Comparison of ENCODE assay signal across 18 mouse cellular contexts in the genomic region with DNA sequence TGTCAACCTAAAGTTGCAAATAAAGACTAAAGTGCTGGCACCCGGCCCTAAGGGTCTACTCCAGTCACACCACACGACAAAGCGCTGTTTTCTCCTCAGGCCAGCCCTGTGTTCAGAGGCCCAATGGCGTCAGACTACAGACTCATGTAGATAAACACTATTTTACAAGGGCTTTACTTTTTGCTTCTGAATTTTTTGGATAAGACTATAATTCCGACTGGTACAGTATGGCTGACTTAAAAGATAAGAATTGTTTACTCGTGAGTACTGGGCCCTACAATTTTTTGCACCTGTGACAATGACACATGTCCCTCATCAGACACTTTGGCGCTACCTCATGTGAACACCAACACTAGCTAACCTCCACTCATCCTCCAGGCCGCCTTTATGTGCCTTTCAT. TPM values are rescaled to one million over a fixed set of nuclear protein-coding genes. Genes with fewer than 3 reads are reported as not detected.
"Had no signal": no experiment of that assay in that cellular context is flagged by ENCODE, and none has a peak within 500 bp of the region (broad histone marks: within the 10 kb centered on the region; RNA-seq: fewer than 3 reads in every experiment).

No protein-coding gene starts in this region.

- H3K9ac ChIP-seq: limb, embryonic 12.5 days; lung, embryonic 15.5 days; midbrain, embryonic 12.5 days; neural tube, embryonic 13.5 days; stomach, embryonic 15.5 days had no signal

- ATAC-seq: hindbrain, postnatal 0 days; midbrain, embryonic 16.5 days had no signal

- H3K9me3 ChIP-seq: limb, embryonic 12.5 days; lung, embryonic 15.5 days; midbrain, embryonic 12.5 days; neural tube, embryonic 13.5 days; stomach, embryonic 15.5 days had no signal

- H3K4me3 ChIP-seq: limb, embryonic 12.5 days; lung, embryonic 15.5 days; midbrain, embryonic 12.5 days; neural tube, embryonic 13.5 days; stomach, embryonic 15.5 days had no signal

- DNase-seq: kidney, adult 2 months; kidney, postnatal 25 days; layer of hippocampus, postnatal 36 days; retina, postnatal 1 day; right cerebral cortex, postnatal 4 days; spleen, adult 18-20 months; thymus, postnatal 14 days had no signal

- H3K27ac ChIP-seq: hindbrain, postnatal 0 days; limb, embryonic 12.5 days; lung, embryonic 15.5 days; midbrain, embryonic 12.5 days; neural tube, embryonic 13.5 days; stomach, embryonic 15.5 days had no signal

- H3K27me3 ChIP-seq: limb, embryonic 12.5 days; lung, embryonic 15.5 days; midbrain, embryonic 12.5 days; neural tube, embryonic 13.5 days; stomach, embryonic 15.5 days had no signal

- H3K4me1 ChIP-seq: limb, embryonic 12.5 days; lung, embryonic 15.5 days; midbrain, embryonic 12.5 days; neural tube, embryonic 13.5 days; stomach, embryonic 15.5 days had no signal

- H3K4me2 ChIP-seq: limb, embryonic 12.5 days; lung, embryonic 15.5 days; midbrain, embryonic 12.5 days; neural tube, embryonic 13.5 days; stomach, embryonic 15.5 days had no signal

- H3K36me3 ChIP-seq: lung, embryonic 15.5 days; stomach, embryonic 15.5 days had no signal

RNA-seq across cellular contexts. Expression of a gene that starts 14.1 kb away (rescaled TPM):
- total RNA-seq: hindbrain, postnatal 0 days; layer of hippocampus, postnatal 36 days; left cerebral cortex, postnatal 25 days; liver, adult 2 months; megakaryocyte, adult 5-6 weeks had no signal
- polyA plus RNA-seq: intestine, embryonic 14.5 days; liver, adult 2 months; lung, embryonic 15.5 days; midbrain, embryonic 16.5 days; neural tube, embryonic 13.5 days; stomach, embryonic 15.5 days had no signal
